Mouse (Mus musculus) embryonic facial prominence, embryonic 14.5 days (tissue): Measurements from ENCODE around the gene Gm20219. TPM values are rescaled to one million over a fixed set of nuclear protein-coding genes. Genes with fewer than 3 reads are reported as not detected.

Experiments used
- ATAC-seq: fragments of 200-750 bp; cut with Nextera tagmentation; 2 replicates; pipeline ENCODE4 v1.8.0; 2017; ENCODE audit warnings: low read depth, moderate number of reproducible peaks, moderate TSS enrichment
- DNase-seq: peaks from one replicate; pipeline ENCODE4 v3.0.0-alpha.2; 2015; ENCODE audit warnings: low spot score
- H3K27ac ChIP-seq: fragments of 300-500 bp; sonication (generic); replicated peaks from 2 replicates; pipeline ENCODE4 v1.5.1; 2014; ENCODE audit warnings: low read depth, mild to moderate bottlenecking, low read length, moderate library complexity
- H3K27me3 ChIP-seq: fragments of 300-500 bp; sonication (generic); replicated peaks from 2 replicates; pipeline ENCODE4 v1.6.1; 2014; ENCODE audit warnings: low read length; ENCODE audit not compliant: control insufficient read depth, insufficient read depth
- H3K36me3 ChIP-seq: fragments of 300-500 bp; sonication (generic); 2 replicates; pipeline ENCODE4 v1.6.1; 2014; ENCODE audit warnings: low read length, mixed read lengths; ENCODE audit not compliant: control insufficient read depth, insufficient read depth
- H3K4me1 ChIP-seq: fragments of 300-500 bp; sonication (generic); 2 replicates; pipeline ENCODE4 v1.6.1; 2014; ENCODE audit warnings: antibody characterized with exemption, low read length; ENCODE audit not compliant: control insufficient read depth, insufficient read depth
- H3K4me2 ChIP-seq: fragments of 300-500 bp; sonication (generic); 2 replicates; pipeline ENCODE4 v1.6.1; 2014; ENCODE audit warnings: low read depth, mild to moderate bottlenecking, low read length, moderate library complexity, mixed read lengths
- H3K4me3 ChIP-seq: fragments of 300-500 bp; sonication (generic); 2 replicates; pipeline ENCODE4 v1.5.1; 2014; ENCODE audit warnings: low read depth, mild to moderate bottlenecking, low read length
- H3K9ac ChIP-seq: fragments of 300-500 bp; sonication (generic); 2 replicates; pipeline ENCODE4 v1.6.1; 2014; ENCODE audit warnings: low read depth, mild to moderate bottlenecking, low read length, moderate library complexity, mixed read lengths
- H3K9me3 ChIP-seq: fragments of 300-500 bp; sonication (generic); 2 replicates; pipeline ENCODE4 v1.6.1; 2016; ENCODE audit warnings: low read length; ENCODE audit not compliant: control insufficient read depth
- WGBS: fragments of 180-500 bp; shearing (Covaris S2); extraction: QIAGEN DNeasy Blood & Tissue Kit; methylation state at CpG from one replicate; pipeline ENCODE4 v1.1.7; 2014; 5-methylcytosine and 5-hydroxymethylcytosine counted together
- polyA plus RNA-seq: library from polyadenylated mRNA; unstranded; fragments of >200 nt; fragmentation: Nextera tagmentation; extraction: Ambion mirVana; gene quantifications from 2 replicates; pipeline ENCODE4 v1.2.1, GENCODE M21; 2014

Gm20219 gene
- polyA plus RNA-seq, 1 experiment from 2014 or later: 3.9 TPM

DNA sequence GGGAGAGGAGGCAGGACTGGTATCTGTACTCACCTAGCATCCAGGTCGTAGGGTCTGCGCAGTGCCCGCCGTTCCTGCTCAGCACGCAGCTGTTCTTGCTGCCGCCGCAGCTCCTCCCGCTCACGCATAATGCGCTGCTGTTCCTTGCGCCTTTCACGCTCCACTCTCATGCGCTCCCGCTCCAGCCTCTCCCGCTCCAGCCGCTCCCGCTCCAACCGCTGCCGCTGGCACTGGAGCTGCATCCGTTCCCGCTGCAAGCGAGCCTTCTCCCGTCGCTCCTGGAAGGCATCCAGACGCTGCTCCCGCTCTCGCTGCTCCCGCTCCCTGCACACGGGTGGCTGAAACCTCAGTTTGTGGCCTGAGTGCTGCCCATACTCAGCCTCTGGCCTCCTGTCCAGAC is 12.1 kb upstream of the Gm20219 start:
- no peak overlapping the region for H3K9ac ChIP-seq
- DNase-seq: no peak
- no peaks in the 10 kb centered on the region for H3K27me3 ChIP-seq
- peaks cover 100% of the 10 kb centered on the region for H3K36me3 ChIP-seq
- WGBS: 95% methylated on average over 29 of the region's 29 CpGs
- H3K27ac ChIP-seq: no peak overlapping the region
- no peaks in the 10 kb centered on the region for H3K9me3 ChIP-seq
- no peak overlapping the region for H3K4me3 ChIP-seq
- no peak for ATAC-seq
- H3K4me1 ChIP-seq: no peaks in the 10 kb centered on the region
- no peak overlapping the region for H3K4me2 ChIP-seq

DNA sequence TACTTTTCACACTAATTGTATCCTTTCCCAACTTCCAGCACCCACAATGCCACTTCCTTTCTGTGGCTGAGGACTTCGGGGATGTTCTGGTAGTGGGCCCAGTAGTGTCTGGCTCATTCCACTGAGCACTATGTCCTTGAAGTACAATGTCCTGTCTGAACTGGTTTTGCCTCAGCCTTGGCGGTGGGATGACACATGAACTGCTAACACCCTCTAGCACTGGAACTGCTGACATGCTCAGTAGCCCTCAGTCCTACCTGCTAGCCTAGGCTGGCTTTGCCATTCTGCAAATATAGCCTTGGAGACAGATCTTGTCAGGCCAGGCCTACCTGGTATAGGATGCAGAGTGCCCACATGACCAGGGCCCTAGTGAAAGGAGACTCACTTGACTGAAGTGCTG is 7.7 kb upstream of the Gm20219 start:
- 96% methylated on average over 2 of the region's 2 CpGs for WGBS
- no peaks in the 10 kb centered on the region for H3K9me3 ChIP-seq
- H3K9ac ChIP-seq: no peak overlapping the region
- H3K27ac ChIP-seq: no peak overlapping the region
- DNase-seq (no peak), ATAC-seq (no peak)
- H3K27me3 ChIP-seq: no peaks in the 10 kb centered on the region
- no peaks in the 10 kb centered on the region for H3K4me1 ChIP-seq
- H3K4me3 ChIP-seq: no peak overlapping the region
- no peak overlapping the region for H3K4me2 ChIP-seq
- peaks cover 66% of the 10 kb centered on the region for H3K36me3 ChIP-seq

DNA sequence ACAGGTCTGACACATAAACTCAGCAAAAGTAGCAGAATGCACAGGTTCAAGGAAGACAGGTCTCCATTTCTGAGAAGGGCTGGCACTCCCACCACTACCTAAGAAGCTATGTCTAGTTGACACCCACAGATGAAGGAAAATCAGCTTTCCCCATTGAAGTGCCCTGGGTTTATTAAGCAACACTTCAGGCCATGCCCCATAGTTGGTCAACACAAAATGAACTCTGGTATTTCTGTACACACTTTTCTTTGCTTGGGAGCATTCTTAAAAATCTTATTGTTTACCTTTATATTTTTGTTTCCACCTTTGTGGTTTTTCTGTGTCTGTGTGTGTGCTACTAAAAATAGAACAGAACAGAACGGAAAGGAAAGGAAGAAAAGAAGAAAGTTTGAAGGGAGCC is 5.9 kb upstream of the Gm20219 start:
- WGBS: 76% methylated on average over 1 of the region's 1 CpGs
- no peak for ATAC-seq
- DNase-seq: no peak

DNA sequence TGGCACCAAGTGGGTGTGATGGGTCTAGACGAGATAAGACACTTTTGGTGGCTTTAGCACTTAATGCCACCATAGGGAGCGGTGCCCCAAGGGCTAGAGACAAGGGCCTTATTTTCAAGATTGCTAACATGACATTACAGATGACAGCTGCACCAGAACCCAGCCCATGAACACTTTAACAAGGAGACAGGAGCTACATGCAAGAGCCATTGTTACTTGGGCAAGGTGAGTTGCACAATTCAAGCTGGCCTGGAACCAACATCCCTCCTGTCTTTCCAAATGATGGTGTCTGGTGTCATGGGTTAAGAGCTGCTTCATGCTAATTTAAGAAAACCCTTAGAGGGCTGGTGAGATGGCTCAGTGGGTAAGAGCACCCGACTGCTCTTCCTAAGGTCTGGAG is 5.2 kb upstream of the Gm20219 start:
- Histone ChIP-seq H3K9ac (no peak overlapping the region), H3K4me2 (no peak overlapping the region), H3K9me3 (no peaks in the 10 kb centered on the region), H3K4me3 (no peak overlapping the region), H3K4me1 (no peaks in the 10 kb centered on the region), H3K27ac (no peak overlapping the region), H3K27me3 (no peaks in the 10 kb centered on the region), H3K36me3 (peaks cover 41% of the 10 kb centered on the region)
- ATAC-seq (no peak), DNase-seq (no peak)
- WGBS: 71% methylated on average over 3 of the region's 3 CpGs

More for the DNA sequence above, 5.9 kb upstream of the Gm20219 start:
- Histone ChIP-seq H3K9ac (no peak overlapping the region), H3K9me3 (no peaks in the 10 kb centered on the region), H3K36me3 (peaks cover 49% of the 10 kb centered on the region), H3K27ac (no peak overlapping the region), H3K4me2 (no peak overlapping the region), H3K27me3 (no peaks in the 10 kb centered on the region), H3K4me1 (no peaks in the 10 kb centered on the region), H3K4me3 (no peak overlapping the region)

DNA sequence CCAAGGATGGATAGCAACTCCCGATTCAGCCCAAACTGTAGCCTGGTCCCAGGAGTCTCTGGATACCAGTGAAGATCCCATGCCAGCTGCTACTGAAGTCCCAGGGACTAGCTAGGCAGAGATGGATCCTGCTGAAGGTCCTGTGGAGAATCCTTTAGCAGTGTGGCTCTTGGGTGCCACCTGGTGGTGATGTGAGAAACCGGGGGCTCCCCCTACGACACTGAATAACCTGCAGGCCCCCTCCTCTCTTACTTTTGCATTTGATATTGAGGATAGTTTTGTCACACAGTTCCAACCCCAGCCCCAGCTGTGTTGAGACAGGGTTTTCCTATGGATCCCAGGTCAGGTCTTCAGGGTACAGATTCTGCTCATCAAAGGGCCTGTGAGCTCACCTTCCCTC is 4.3 kb upstream of the Gm20219 start:
- DNase-seq (peak; percentile 72), ATAC-seq (peak; percentile 56)
- 19% methylated on average over 3 of the region's 3 CpGs for WGBS

DNA sequence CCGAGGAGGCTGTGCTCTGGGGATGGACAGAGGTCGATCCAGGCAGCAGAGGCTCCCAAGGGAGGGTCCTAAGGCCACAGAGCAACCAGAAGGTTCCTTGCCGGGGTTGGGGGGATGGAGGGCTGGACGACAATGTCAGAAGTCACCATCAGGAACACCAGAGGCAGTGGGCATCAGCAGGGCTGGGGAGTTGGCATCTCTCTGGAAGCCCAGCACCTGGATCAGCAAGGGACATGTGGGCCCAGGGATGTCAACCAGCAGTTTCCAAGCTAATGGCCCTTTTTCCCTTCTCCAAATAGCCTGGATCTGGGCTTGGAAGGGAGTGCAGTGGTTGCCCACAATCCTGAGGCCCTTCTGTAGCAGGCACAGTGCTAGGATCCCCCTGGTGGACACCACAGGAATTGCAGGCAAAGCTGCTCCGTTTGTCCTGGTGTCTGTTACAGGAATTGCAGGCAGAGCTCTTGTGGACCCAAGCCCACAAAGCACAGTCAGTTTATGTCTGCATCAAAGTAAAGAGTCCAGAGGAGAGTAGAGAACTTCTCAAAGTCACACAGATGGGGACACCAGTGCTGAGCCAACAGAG is 1.3 kb downstream of the Gm20219 start:
- H3K9me3 ChIP-seq: no peaks in the 10 kb centered on the region
- no peaks in the 10 kb centered on the region for H3K4me1 ChIP-seq
- no peak overlapping the region for H3K27ac ChIP-seq
- H3K4me2 ChIP-seq: no peak overlapping the region
- H3K36me3 ChIP-seq: no peaks in the 10 kb centered on the region
- peak; percentile 34 for DNase-seq
- H3K27me3 ChIP-seq: no peaks in the 10 kb centered on the region
- H3K9ac ChIP-seq: no peak overlapping the region
- WGBS: 61% methylated on average over 5 of the region's 5 CpGs
- peak; percentile 19; the same call in 1 of the 2 replicates for ATAC-seq
- no peak overlapping the region for H3K4me3 ChIP-seq

More for the DNA sequence above, 4.3 kb upstream of the Gm20219 start:
- Histone ChIP-seq H3K4me1 (no peaks in the 10 kb centered on the region), H3K27ac (no peak overlapping the region), H3K9ac (no peak overlapping the region), H3K27me3 (no peaks in the 10 kb centered on the region), H3K36me3 (peaks cover 32% of the 10 kb centered on the region), H3K4me2 (no peak overlapping the region), H3K4me3 (no peak overlapping the region), H3K9me3 (no peaks in the 10 kb centered on the region)

GRCm38 (mm10) chr17:56551841-56552581 is 2.2 kb downstream of the Gm20219 start:
- no peaks in the 10 kb centered on the region for H3K36me3 ChIP-seq
- 61% methylated on average over 6 of the region's 6 CpGs for WGBS
- no peak for ATAC-seq
- no peak overlapping the region for H3K27ac ChIP-seq
- no peak for DNase-seq
- no peaks in the 10 kb centered on the region for H3K9me3 ChIP-seq
- H3K4me2 ChIP-seq: no peak overlapping the region
- H3K4me3 ChIP-seq: no peak overlapping the region
- H3K9ac ChIP-seq: no peak overlapping the region
- H3K27me3 ChIP-seq: no peaks in the 10 kb centered on the region
- H3K4me1 ChIP-seq: no peaks in the 10 kb centered on the region

DNA sequence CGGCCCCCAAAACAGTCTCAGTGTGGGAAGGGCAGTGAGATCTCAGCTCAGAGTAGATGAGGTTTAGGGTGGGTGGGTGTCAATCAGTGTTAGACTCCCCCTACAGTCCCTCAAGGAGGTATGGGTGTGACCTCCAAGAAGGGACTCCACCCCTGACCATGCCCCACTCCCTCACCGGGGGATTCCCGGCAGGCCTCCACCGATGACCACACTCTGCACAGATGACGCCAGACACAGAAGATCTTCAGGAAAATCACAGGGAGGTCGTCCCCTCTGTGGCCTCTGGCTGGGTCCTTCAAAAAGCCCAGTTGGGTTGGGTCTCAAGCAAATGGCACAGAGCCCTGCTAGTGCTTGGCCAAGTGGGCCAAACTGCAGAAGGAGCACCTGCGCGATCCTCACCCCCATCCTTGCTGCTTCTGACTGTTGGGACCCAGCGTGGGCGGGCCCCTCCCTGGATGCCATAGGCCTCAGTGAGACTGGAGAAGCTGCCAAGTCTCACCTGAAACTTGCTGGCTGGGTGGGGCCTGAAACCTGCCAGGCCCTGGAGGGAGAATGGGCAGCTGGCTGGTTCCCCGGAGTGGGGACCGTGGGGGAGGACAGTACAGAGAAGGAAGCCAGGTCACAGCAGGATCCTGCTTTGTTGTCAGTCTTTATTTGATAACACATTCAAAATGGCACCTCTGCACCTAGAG is 3.3 kb downstream of the Gm20219 start:
- Histone ChIP-seq H3K4me1 (no peaks in the 10 kb centered on the region), H3K4me2 (no peak overlapping the region), H3K9ac (no peak overlapping the region), H3K4me3 (no peak overlapping the region), H3K27ac (no peak overlapping the region), H3K9me3 (no peaks in the 10 kb centered on the region), H3K36me3 (no peaks in the 10 kb centered on the region), H3K27me3 (no peaks in the 10 kb centered on the region)
- 75% methylated on average over 12 of the region's 12 CpGs for WGBS
- no peak for DNase-seq
- no peak for ATAC-seq
